Mouse (Mus musculus) hindbrain, embryonic 16.5 days (tissue): ENCODE results near the gene Atp6v1e1. TPM values are rescaled to one million over a fixed set of nuclear protein-coding genes. Genes with fewer than 3 reads are reported as not detected.
"Not testable (repeated sequence)": the region's sequence is repeated elsewhere in the genome, so short reads cannot be mapped to it uniquely, and the experiment has no call there.

Source experiments
- ATAC-seq: fragments of 200-750 bp; cut with Nextera tagmentation; 2 replicates; pipeline ENCODE4 v1.8.0; 2017; ENCODE audit warnings: moderate TSS enrichment, moderate library complexity
- H3K27ac ChIP-seq: fragments of 300-500 bp; sonication (generic); 2 replicates; pipeline ENCODE4 v1.5.1; 2014; ENCODE audit warnings: low read depth, mild to moderate bottlenecking, control low read depth, low read length, moderate library complexity
- H3K27me3 ChIP-seq: fragments of 300-500 bp; sonication (generic); replicated peaks from 2 replicates; pipeline ENCODE4 v1.6.1; 2014; ENCODE audit warnings: low read length; ENCODE audit not compliant: control insufficient read depth, insufficient read depth
- H3K36me3 ChIP-seq: fragments of 300-500 bp; sonication (generic); 2 replicates; pipeline ENCODE4 v1.6.1; 2014; ENCODE audit warnings: mild to moderate bottlenecking, low read length, moderate library complexity, mixed read lengths; ENCODE audit not compliant: control insufficient read depth, insufficient read depth
- H3K4me1 ChIP-seq: fragments of 300-500 bp; sonication (generic); 2 replicates; pipeline ENCODE4 v1.6.1; 2014; ENCODE audit warnings: low read depth, low read length; ENCODE audit not compliant: control insufficient read depth, insufficient read depth
- H3K4me2 ChIP-seq: fragments of 300-500 bp; sonication (generic); 2 replicates; pipeline ENCODE4 v1.6.1; 2014; ENCODE audit warnings: mild to moderate bottlenecking, low read length, control low read depth, moderate library complexity
- H3K4me3 ChIP-seq: fragments of 300-500 bp; sonication (generic); 2 replicates; pipeline ENCODE4 v1.5.1; 2014; ENCODE audit warnings: mild to moderate bottlenecking, low read length, control low read depth, moderate library complexity
- H3K9ac ChIP-seq: fragments of 300-500 bp; sonication (generic); 2 replicates; pipeline ENCODE4 v1.6.1; 2014; ENCODE audit warnings: low read depth, mild to moderate bottlenecking, control low read depth, low read length, moderate library complexity
- H3K9me3 ChIP-seq: fragments of 300-500 bp; sonication (generic); 2 replicates; pipeline ENCODE4 v1.6.1; 2014; ENCODE audit warnings: mild to moderate bottlenecking, low read length, moderate library complexity; ENCODE audit not compliant: control insufficient read depth
- WGBS: fragments of 180-500 bp; shearing (Covaris S2); extraction: QIAGEN DNeasy Blood & Tissue Kit; methylation state at CpG from one replicate; pipeline ENCODE4 v1.1.7; 2014; 5-methylcytosine and 5-hydroxymethylcytosine counted together
- polyA plus RNA-seq: library from polyadenylated mRNA; unstranded; fragments of >200 nt; fragmentation: Nextera tagmentation; extraction: Ambion mirVana; gene quantifications from 2 replicates; pipeline ENCODE4 v1.2.1, GENCODE M21; 2015

Atp6v1e1 gene
- 290 and 313 TPM in 2 replicates for polyA plus RNA-seq

GRCm38 (mm10) chr6:120822307-120822928 is at the start of gene Atp6v1e1:
TSS of gene Atp6v1e1 (minus strand) at chr6:120822793.
- H3K9me3 ChIP-seq, result no peaks in the 10 kb centered on the region
- peaks cover 10% of the 10 kb centered on the region for H3K36me3 ChIP-seq
- H3K27me3 ChIP-seq, result no peaks in the 10 kb centered on the region
- peaks cover 13% of the 10 kb centered on the region for H3K4me1 ChIP-seq
- peak within 1 kb of the TSS; percentile 80 for H3K4me2 ChIP-seq
- ATAC-seq, result peak; percentile 97
- H3K4me3 ChIP-seq, result peak within 1 kb of the TSS; percentile 99
- WGBS, result 0% methylated on average over 40 of the region's 41 CpGs
- peak within 1 kb of the TSS; percentile 84 for H3K9ac ChIP-seq
- H3K27ac ChIP-seq, result peak within 1 kb of the TSS; percentile 90

GRCm38 (mm10) chr6:120871286-120871685 is 48.7 kb upstream of the Atp6v1e1 start:
- Histone ChIP-seq H3K9ac (no peak overlapping the region), H3K36me3 (peaks cover 11% of the 10 kb centered on the region), H3K4me1 (no peaks in the 10 kb centered on the region), H3K27ac (no peak overlapping the region), H3K4me2 (no peak overlapping the region), H3K4me3 (no peak overlapping the region), H3K9me3 (no peaks in the 10 kb centered on the region), H3K27me3 (no peaks in the 10 kb centered on the region)
- no peak for ATAC-seq
- 89% methylated on average over 2 of the region's 2 CpGs for WGBS

- Histone ChIP-seq H3K9me3 (no peaks in the 10 kb centered on the region), H3K27me3 (no peaks in the 10 kb centered on the region), H3K4me2 (no peak overlapping the region), H3K4me3 (no peak overlapping the region), H3K36me3 (peaks cover 12% of the 10 kb centered on the region), H3K4me1 (no peaks in the 10 kb centered on the region), H3K27ac (no peak overlapping the region), H3K9ac (no peak overlapping the region)
- ATAC-seq, result no peak
- WGBS, result 83% methylated on average over 1 of the region's 1 CpGs
Measured at GRCm38 (mm10) chr6:120868824-120869223, 46.2 kb upstream of the Atp6v1e1 start.

- ATAC-seq, result no peak
- H3K9me3 ChIP-seq, result no peaks in the 10 kb centered on the region
- H3K9ac ChIP-seq, result no peak overlapping the region
- no peaks in the 10 kb centered on the region for H3K27me3 ChIP-seq
- no peak overlapping the region for H3K4me2 ChIP-seq
- peaks cover 12% of the 10 kb centered on the region for H3K36me3 ChIP-seq
- no peak overlapping the region for H3K4me3 ChIP-seq
- no peak overlapping the region for H3K27ac ChIP-seq
- 88% methylated on average over 9 of the region's 9 CpGs for WGBS
- no peaks in the 10 kb centered on the region for H3K4me1 ChIP-seq
Measured at GRCm38 (mm10) chr6:120866051-120866814, 43.6 kb upstream of the Atp6v1e1 start.

GRCm38 (mm10) chr6:120860079-120860478 is 37.5 kb upstream of the Atp6v1e1 start:
- WGBS, result 96% methylated on average over 3 of the region's 3 CpGs
- Histone ChIP-seq H3K27ac (no peak overlapping the region), H3K9ac (no peak overlapping the region), H3K4me3 (no peak overlapping the region), H3K9me3 (no peaks in the 10 kb centered on the region), H3K36me3 (peaks cover 7% of the 10 kb centered on the region; the same call in 1 of the 2 replicates), H3K27me3 (no peaks in the 10 kb centered on the region), H3K4me2 (no peak overlapping the region), H3K4me1 (peaks cover 3% of the 10 kb centered on the region; the same call in 1 of the 2 replicates)
- ATAC-seq, result no peak

GRCm38 (mm10) chr6:120858217-120858711 is 35.7 kb upstream of the Atp6v1e1 start:
- H3K4me1 ChIP-seq, result peaks cover 3% of the 10 kb centered on the region; the same call in 1 of the 2 replicates
- no peaks in the 10 kb centered on the region for H3K9me3 ChIP-seq
- H3K36me3 ChIP-seq, result peaks cover 9% of the 10 kb centered on the region
- no peak overlapping the region for H3K9ac ChIP-seq
- peak; percentile 90 for ATAC-seq
- no peak overlapping the region for H3K4me3 ChIP-seq
- no peak overlapping the region for H3K4me2 ChIP-seq
- 0 out of 2 replicates have a peak overlapping the region, but pooled peaks have one; percentile 14 for H3K27ac ChIP-seq
- H3K27me3 ChIP-seq, result no peaks in the 10 kb centered on the region
- 33% methylated on average over 8 of the region's 8 CpGs for WGBS

- Histone ChIP-seq H3K4me2 (no peak overlapping the region), H3K27me3 (no peaks in the 10 kb centered on the region), H3K4me3 (no peak overlapping the region), H3K9ac (no peak overlapping the region), H3K36me3 (peaks cover 13% of the 10 kb centered on the region), H3K27ac (no peak overlapping the region), H3K4me1 (peaks cover 3% of the 10 kb centered on the region; the same call in 1 of the 2 replicates), H3K9me3 (no peaks in the 10 kb centered on the region)
- no peak for ATAC-seq
- WGBS, result 77% methylated on average over 10 of the region's 10 CpGs
Measured at GRCm38 (mm10) chr6:120854413-120854812, 31.8 kb upstream of the Atp6v1e1 start.

GRCm38 (mm10) chr6:120850720-120851119 is 28.1 kb upstream of the Atp6v1e1 start:
- not testable (repeated sequence) for ATAC-seq, H3K4me1 ChIP-seq, H3K4me3 ChIP-seq, H3K27me3 ChIP-seq, H3K9me3 ChIP-seq, H3K9ac ChIP-seq, H3K27ac ChIP-seq, H3K4me2 ChIP-seq
- peaks cover 17% of the 10 kb centered on the region for H3K36me3 ChIP-seq

- Histone ChIP-seq H3K27me3 (no peaks in the 10 kb centered on the region), H3K4me3 (no peak overlapping the region), H3K4me1 (peaks cover 7% of the 10 kb centered on the region), H3K36me3 (0 out of 2 replicates have a peak, but pooled peaks cover 2% of the 10 kb centered on the region), H3K27ac (no peak overlapping the region), H3K4me2 (no peak overlapping the region), H3K9ac (no peak overlapping the region), H3K9me3 (no peaks in the 10 kb centered on the region)
- no peak for ATAC-seq
- WGBS, result 97% methylated on average over 5 of the region's 5 CpGs
Measured at GRCm38 (mm10) chr6:120841754-120842153, 19.2 kb upstream of the Atp6v1e1 start.
